ENCODE assay signal across 40 mouse cellular contexts in genomic region chr13:91796916-91797315, GRCm38 (mm10). TPM values are rescaled to one million over a fixed set of nuclear protein-coding genes. Genes with fewer than 3 reads are reported as not detected.
"Had no signal": no experiment of that assay in that cellular context is flagged by ENCODE, and none has a peak within 500 bp of the region (broad histone marks: within the 10 kb centered on the region; RNA-seq: fewer than 3 reads in every experiment).

No protein-coding gene starts in this region.

- H3K4me3 ChIP-seq: limb, embryonic 10.5 days; limb, embryonic 12.5 days; limb, embryonic 13.5 days; limb, embryonic 15.5 days; liver, embryonic 12.5 days; liver, embryonic 13.5 days; liver, embryonic 15.5 days; lung, embryonic 15.5 days; megakaryocyte, embryonic 14.5 days; midbrain, embryonic 10.5 days; midbrain, embryonic 12.5 days; midbrain, embryonic 13.5 days; midbrain, embryonic 15.5 days; myocyte; neural tube, embryonic 12.5 days; neural tube, embryonic 13.5 days had no signal

- H3K27ac ChIP-seq: limb, embryonic 10.5 days; limb, embryonic 12.5 days; limb, embryonic 13.5 days; limb, embryonic 15.5 days; liver, embryonic 12.5 days; liver, embryonic 13.5 days; liver, embryonic 14.5 days; liver, embryonic 15.5 days; lung, embryonic 15.5 days; macrophage; midbrain, embryonic 10.5 days; midbrain, embryonic 12.5 days; midbrain, embryonic 13.5 days; midbrain, embryonic 15.5 days; neural tube, embryonic 12.5 days; neural tube, embryonic 13.5 days had no signal

- H3K9me3 ChIP-seq: limb, embryonic 10.5 days; limb, embryonic 12.5 days; limb, embryonic 13.5 days; limb, embryonic 15.5 days; liver, embryonic 12.5 days; liver, embryonic 13.5 days; liver, embryonic 15.5 days; lung, embryonic 15.5 days; midbrain, embryonic 10.5 days; midbrain, embryonic 12.5 days; midbrain, embryonic 13.5 days; midbrain, embryonic 15.5 days; neural tube, embryonic 12.5 days; neural tube, embryonic 13.5 days had no signal

- H3K9ac ChIP-seq: limb, embryonic 12.5 days; limb, embryonic 13.5 days; limb, embryonic 15.5 days; liver, embryonic 12.5 days; liver, embryonic 13.5 days; liver, embryonic 14.5 days; liver, embryonic 15.5 days; liver, postnatal 0 days; lung, embryonic 14.5 days; lung, embryonic 15.5 days; midbrain, embryonic 12.5 days; midbrain, embryonic 13.5 days; midbrain, embryonic 15.5 days; neural tube, embryonic 12.5 days; neural tube, embryonic 13.5 days had no signal

- H3K4me2 ChIP-seq: limb, embryonic 12.5 days; limb, embryonic 13.5 days; limb, embryonic 15.5 days; liver, embryonic 11.5 days; liver, embryonic 12.5 days; liver, embryonic 13.5 days; liver, embryonic 15.5 days; lung, embryonic 14.5 days; lung, embryonic 15.5 days; midbrain, embryonic 11.5 days; midbrain, embryonic 12.5 days; midbrain, embryonic 13.5 days; midbrain, embryonic 15.5 days; neural tube, embryonic 12.5 days; neural tube, embryonic 13.5 days had no signal

- DNase-seq: left cerebral cortex, postnatal 4 days; liver; liver, embryonic 13.5 days; liver, postnatal 0 days; lung, adult 18-20 months; lung, adult 2 months; lung, embryonic 14.5 days; lung, postnatal 10 days; lung, postnatal 14 days; lung, postnatal 36 days; lung, postnatal 4 days; midbrain, embryonic 14.5 days had no signal

- H3K27me3 ChIP-seq: limb, embryonic 12.5 days; limb, embryonic 13.5 days; limb, embryonic 15.5 days; liver, embryonic 12.5 days; liver, embryonic 13.5 days; liver, embryonic 15.5 days; lung, embryonic 15.5 days; megakaryocyte, embryonic 14.5 days; midbrain, embryonic 12.5 days; midbrain, embryonic 13.5 days; midbrain, embryonic 15.5 days; neural tube, embryonic 12.5 days; neural tube, embryonic 13.5 days had no signal

- H3K4me1 ChIP-seq: limb, embryonic 10.5 days; liver, embryonic 12.5 days; liver, embryonic 13.5 days; liver, embryonic 15.5 days; lung, embryonic 15.5 days; midbrain, embryonic 10.5 days; midbrain, embryonic 12.5 days; midbrain, embryonic 13.5 days; midbrain, embryonic 15.5 days; neural tube, embryonic 12.5 days; neural tube, embryonic 13.5 days had no signal

- ATAC-seq: liver, embryonic 12.5 days; liver, postnatal 0 days; lung, postnatal 0 days; midbrain, embryonic 13.5 days; midbrain, embryonic 15.5 days; midbrain, embryonic 16.5 days had no signal

RNA-seq across cellular contexts. Expression of gene Acot12, which starts 55.6 kb away (rescaled TPM):
- total RNA-seq: megakaryocyte progenitor cell, adult 5-6 weeks; megakaryocyte, adult 5-6 weeks; megakaryocyte-erythroid progenitor cell, adult 5-6 weeks; monocyte, adult 5-6 weeks had no signal
- polyA plus RNA-seq: limb, embryonic 10.5 days; limb, embryonic 11.5 days; limb, embryonic 12.5 days; limb, embryonic 13.5 days; limb, embryonic 15.5 days; lung, adult 2 months; lung, embryonic 14.5 days; lung, embryonic 15.5 days; lung, embryonic 16.5 days; lung, postnatal 0 days; macrophage; midbrain, embryonic 10.5 days; midbrain, embryonic 11.5 days; midbrain, embryonic 12.5 days; midbrain, embryonic 13.5 days; midbrain, embryonic 14.5 days; neural tube, embryonic 11.5 days; neural tube, embryonic 12.5 days; neural tube, embryonic 13.5 days had no signal
